Mouse (Mus musculus) ES-Bruce4 (cell line): ENCODE measurements around the gene 2610528J11Rik. TPM values are rescaled to one million over a fixed set of nuclear protein-coding genes. Genes with fewer than 3 reads are reported as not detected.

Experiments used
- H3K27ac ChIP-seq: 2 replicates; pipeline ENCODE4 v1.5.1; 2012; ENCODE audit warnings: low read length, inconsistent platforms; ENCODE audit not compliant: insufficient read depth
- H3K27me3 ChIP-seq: 2 replicates; pipeline ENCODE4 v1.6.1; 2012; ENCODE audit warnings: mild to moderate bottlenecking, low read length, inconsistent platforms; ENCODE audit not compliant: control insufficient read depth, poor library complexity, insufficient read depth, severe bottlenecking
- H3K36me3 ChIP-seq: 2 replicates; pipeline ENCODE4 v1.6.1; 2012; ENCODE audit warnings: inconsistent platforms, mild to moderate bottlenecking, low read length, moderate library complexity; ENCODE audit not compliant: control insufficient read depth, poor library complexity, insufficient read depth, severe bottlenecking
- H3K4me1 ChIP-seq: one replicate; pipeline ENCODE4 v1.8.1; 2011; ENCODE audit warnings: low read length; ENCODE audit not compliant: control insufficient read depth, insufficient read depth
- H3K4me3 ChIP-seq: 2 replicates; pipeline ENCODE4 v1.5.1; 2011; ENCODE audit warnings: low read depth, mild to moderate bottlenecking, low read length
- H3K9ac ChIP-seq: 2 replicates; pipeline ENCODE4 v1.6.1; 2012; ENCODE audit warnings: low read depth, mild to moderate bottlenecking, inconsistent platforms; ENCODE audit not compliant: poor library complexity, severe bottlenecking
- H3K9me3 ChIP-seq: replicated peaks from 2 replicates; pipeline ENCODE4 v1.6.1; 2012; ENCODE audit warnings: mild to moderate bottlenecking, low read length, inconsistent platforms; ENCODE audit not compliant: control insufficient read depth, poor library complexity, insufficient read depth, severe bottlenecking
- CTCF ChIP-seq: IDR thresholded peaks from one replicate; pipeline ENCODE4 v1.8.1; 2011; ENCODE audit warnings: low read depth, low read length
- EP300 ChIP-seq: IDR thresholded peaks from 2 replicates; pipeline ENCODE4 v1.6.1; 2011; ENCODE audit warnings: low read depth, low read length; ENCODE audit not compliant: insufficient read depth
- POLR2A ChIP-seq: IDR thresholded peaks from one replicate; pipeline ENCODE4 v1.8.1; 2011; ENCODE audit warnings: low read length; ENCODE audit not compliant: insufficient read depth
- polyA plus RNA-seq: library from polyadenylated mRNA; stranded (reverse); fragments of >200 nt; gene quantifications from 2 replicates; pipeline ENCODE4 v1.2.4, GENCODE M21; 2011; ENCODE audit warnings: low read depth; ENCODE audit not compliant: missing spikeins, insufficient read depth, insufficient read length

2610528J11Rik gene
- polyA plus RNA-seq, 1 experiment = 19.5 TPM

GRCm38 (mm10) chr4:118564062-118564925, 37.5 kb downstream of the 2610528J11Rik start:
- no peak overlapping the region for H3K4me3 ChIP-seq
- no peaks in the 10 kb centered on the region for H3K9me3 ChIP-seq
- no peaks in the 10 kb centered on the region for H3K27me3 ChIP-seq
- no peak for TF ChIP-seq CTCF
- no peak for TF ChIP-seq POLR2A
- no peak for TF ChIP-seq EP300
- no peaks in the 10 kb centered on the region for H3K4me1 ChIP-seq
- no peak overlapping the region for H3K9ac ChIP-seq
- no peaks in the 10 kb centered on the region for H3K36me3 ChIP-seq
- H3K27ac ChIP-seq = no peak overlapping the region

GRCm38 (mm10) chr4:118564926-118565279, 38.1 kb downstream of the 2610528J11Rik start:
- Histone ChIP-seq H3K4me1 (no peaks in the 10 kb centered on the region), H3K36me3 (no peaks in the 10 kb centered on the region), H3K27me3 (no peaks in the 10 kb centered on the region), H3K9me3 (no peaks in the 10 kb centered on the region), H3K4me3 (no peak overlapping the region), H3K27ac (no peak overlapping the region), H3K9ac (no peak overlapping the region)
- TF ChIP-seq EP300 = no peak
- TF ChIP-seq POLR2A = no peak
- no peak for TF ChIP-seq CTCF

- Histone ChIP-seq H3K4me3 (no peak overlapping the region), H3K36me3 (no peaks in the 10 kb centered on the region), H3K9me3 (no peaks in the 10 kb centered on the region), H3K27ac (no peak overlapping the region), H3K4me1 (no peaks in the 10 kb centered on the region), H3K27me3 (no peaks in the 10 kb centered on the region), H3K9ac (no peak overlapping the region)
- TF ChIP-seq EP300 (no peak), POLR2A (no peak), CTCF (peak; percentile 97)
Measured at GRCm38 (mm10) chr4:118566161-118566676, 39.4 kb downstream of the 2610528J11Rik start.

GRCm38 (mm10) chr4:118568709-118569108, 41.9 kb downstream of the 2610528J11Rik start:
- Histone ChIP-seq H3K9ac (no peak overlapping the region), H3K27ac (no peak overlapping the region), H3K9me3 (no peaks in the 10 kb centered on the region), H3K4me1 (no peaks in the 10 kb centered on the region), H3K36me3 (no peaks in the 10 kb centered on the region), H3K27me3 (no peaks in the 10 kb centered on the region), H3K4me3 (no peak overlapping the region)
- no peak for TF ChIP-seq POLR2A
- no peak for TF ChIP-seq CTCF
- no peak for TF ChIP-seq EP300

GRCm38 (mm10) chr4:118569320-118569719, 42.5 kb downstream of the 2610528J11Rik start:
- H3K4me1 ChIP-seq = no peaks in the 10 kb centered on the region
- H3K4me3 ChIP-seq = no peak overlapping the region
- H3K27me3 ChIP-seq = no peaks in the 10 kb centered on the region
- no peak for TF ChIP-seq POLR2A
- no peak for TF ChIP-seq EP300
- TF ChIP-seq CTCF = no peak
- no peak overlapping the region for H3K27ac ChIP-seq
- H3K9me3 ChIP-seq = no peaks in the 10 kb centered on the region
- no peak overlapping the region for H3K9ac ChIP-seq
- no peaks in the 10 kb centered on the region for H3K36me3 ChIP-seq

GRCm38 (mm10) chr4:118571441-118571840, 44.6 kb downstream of the 2610528J11Rik start:
- Histone ChIP-seq H3K27ac (no peak overlapping the region), H3K4me3 (no peak overlapping the region), H3K36me3 (no peaks in the 10 kb centered on the region), H3K9ac (no peak overlapping the region), H3K9me3 (no peaks in the 10 kb centered on the region), H3K27me3 (no peaks in the 10 kb centered on the region), H3K4me1 (no peaks in the 10 kb centered on the region)
- TF ChIP-seq CTCF (no peak), EP300 (no peak), POLR2A (no peak)
